Mouse (Mus musculus) spleen, adult 2 months (tissue): Measurements from ENCODE around the gene Ctsl. TPM values are rescaled to one million over a fixed set of nuclear protein-coding genes. Genes with fewer than 3 reads are reported as not detected.
A peak's percentile ranks its signal among the peaks of the same experiment; 100 is the strongest.

Experiments
- DNase-seq, 2 experiments: peaks; one replicate each; pipeline versions ENCODE4 v3.0.0 to v3.0.0-alpha.2; 2012 to 2021; ENCODE audit warnings: low spot score in 2 of 2, low read depth in 1 of 2
- H3K27ac ChIP-seq: fragments of 200-500 bp; 2 replicates; pipeline ENCODE4 v1.5.1; 2012; ENCODE audit warnings: low read length, inconsistent platforms; ENCODE audit not compliant: insufficient read depth
- H3K27me3 ChIP-seq: fragments of 200-500 bp; 2 replicates; pipeline ENCODE4 v1.6.1; 2012; ENCODE audit warnings: mild to moderate bottlenecking, moderate library complexity, low read length, inconsistent platforms; ENCODE audit not compliant: control insufficient read depth, insufficient read depth
- H3K36me3 ChIP-seq: fragments of 200-500 bp; 2 replicates; pipeline ENCODE4 v1.6.1; 2012; ENCODE audit warnings: mild to moderate bottlenecking, low read length, inconsistent platforms; ENCODE audit not compliant: control insufficient read depth, insufficient read depth
- H3K4me1 ChIP-seq: fragments of 200-500 bp; 2 replicates; pipeline ENCODE4 v1.6.1; 2011; ENCODE audit warnings: inconsistent platforms; ENCODE audit not compliant: control insufficient read depth, insufficient read depth, insufficient read length
- H3K4me3 ChIP-seq: fragments of 200-500 bp; 2 replicates; pipeline ENCODE4 v1.5.1; 2011; ENCODE audit warnings: mild to moderate bottlenecking, inconsistent platforms; ENCODE audit not compliant: insufficient read depth, insufficient read length; ENCODE audit errors: extremely low read depth
- CTCF ChIP-seq: fragments of 200-500 bp; IDR thresholded peaks from 2 replicates; pipeline ENCODE4 v1.5.1; 2011; ENCODE audit warnings: mild to moderate bottlenecking, inconsistent platforms; ENCODE audit not compliant: insufficient read depth, insufficient read length, insufficient replicate concordance; ENCODE audit errors: extremely low read depth
- POLR2A ChIP-seq: fragments of 200-500 bp; IDR thresholded peaks from 2 replicates; pipeline ENCODE4 v1.6.1; 2011; ENCODE audit warnings: low read depth, low read length, inconsistent platforms
- WGBS: fragments of 180-500 bp; shearing (Covaris S2); methylation state at CpG from one replicate; pipeline ENCODE4 v1.1.7; 2018; 5-methylcytosine and 5-hydroxymethylcytosine counted together
- polyA plus RNA-seq: library from polyadenylated mRNA; depleted of rRNA; stranded (reverse); fragments of >200 nt; gene quantifications from 2 replicates; pipeline ENCODE4 v1.2.3, GENCODE M21; 2012

The Ctsl gene
- polyA plus RNA-seq, 1 experiment, result 23.1 TPM

DNA sequence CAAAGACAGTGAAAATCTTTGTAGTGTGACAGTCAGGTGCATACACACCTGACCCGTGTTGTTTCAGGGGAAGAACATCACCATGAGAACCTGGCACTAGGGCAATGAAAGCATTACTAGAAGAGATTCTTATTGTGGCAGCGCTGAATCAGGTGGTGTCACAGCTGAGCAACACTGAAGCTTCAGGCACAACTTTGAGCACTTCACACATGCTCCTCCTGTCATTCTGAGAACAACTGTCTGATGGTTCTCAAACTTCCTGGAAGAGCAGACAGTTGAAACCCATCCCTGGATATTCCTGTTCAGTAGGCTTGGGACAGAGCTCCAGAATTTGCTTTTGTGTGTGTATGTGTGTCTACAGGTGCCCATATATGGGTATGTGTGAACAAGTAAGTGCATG, 5.8 kb upstream of the Ctsl start:
- Histone ChIP-seq H3K4me1 (no peaks in the 10 kb centered on the region), H3K4me3 (no peak overlapping the region), H3K27me3 (no peaks in the 10 kb centered on the region), H3K36me3 (no peaks in the 10 kb centered on the region), H3K27ac (no peak overlapping the region)
- no peak for TF ChIP-seq POLR2A
- WGBS, result 74% methylated on average over 2 of the region's 2 CpGs
- no peak for DNase-seq

DNA sequence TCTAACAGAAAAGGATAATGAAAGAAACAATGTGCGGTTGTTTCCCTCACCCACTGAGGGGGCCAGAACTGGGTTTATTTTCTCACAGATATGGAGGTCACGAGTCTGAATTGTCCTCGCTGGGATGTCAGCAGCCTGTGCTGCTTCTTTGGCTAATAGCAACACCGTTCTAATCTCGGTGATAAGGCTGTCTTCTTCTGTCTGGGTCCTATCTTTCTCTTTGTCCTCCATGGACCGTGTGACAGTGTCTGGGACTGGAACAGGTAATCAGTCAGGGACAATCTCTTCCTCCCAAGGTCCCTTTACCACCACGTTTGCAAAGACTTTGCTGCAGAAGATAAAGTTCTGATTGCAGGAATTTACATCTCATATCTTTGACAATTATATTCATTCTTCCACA, 4.5 kb upstream of the Ctsl start:
- Histone ChIP-seq H3K4me1 (no peaks in the 10 kb centered on the region), H3K36me3 (no peaks in the 10 kb centered on the region), H3K4me3 (no peak overlapping the region), H3K27me3 (no peaks in the 10 kb centered on the region), H3K27ac (no peak overlapping the region)
- WGBS, result 67% methylated on average over 7 of the region's 7 CpGs
- DNase-seq, result no peak
- TF ChIP-seq CTCF, result no peak
- TF ChIP-seq POLR2A, result no peak

DNA sequence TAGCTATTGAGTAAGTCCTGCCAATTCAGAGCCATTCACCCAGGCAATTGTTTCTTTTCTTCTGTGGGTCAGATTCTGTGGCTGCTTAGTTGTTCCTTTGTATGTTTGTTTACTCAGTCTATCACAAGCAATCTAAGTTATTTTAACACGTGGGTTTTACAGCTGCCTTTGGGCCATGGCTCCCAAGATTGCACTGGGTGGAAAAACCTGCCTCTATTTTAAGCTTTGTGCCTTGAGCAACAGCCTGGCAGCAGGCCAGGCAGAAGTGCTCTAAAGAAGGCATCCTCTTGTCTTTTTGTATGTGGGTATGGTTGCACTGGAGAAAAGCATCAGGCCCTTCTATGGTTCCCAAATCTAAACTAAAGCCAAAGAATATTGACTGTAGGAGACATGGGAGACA, 3.0 kb upstream of the Ctsl start:
- no peak overlapping the region for H3K27ac ChIP-seq
- no peak overlapping the region for H3K4me3 ChIP-seq
- 2% methylated on average over 1 of the region's 1 CpGs for WGBS
- TF ChIP-seq POLR2A (no peak), CTCF (no peak)
- DNase-seq, result no peak
- H3K4me1 ChIP-seq, result no peaks in the 10 kb centered on the region; the same call in 1 of the 2 replicates
- H3K27me3 ChIP-seq, result no peaks in the 10 kb centered on the region
- no peaks in the 10 kb centered on the region for H3K36me3 ChIP-seq

DNA sequence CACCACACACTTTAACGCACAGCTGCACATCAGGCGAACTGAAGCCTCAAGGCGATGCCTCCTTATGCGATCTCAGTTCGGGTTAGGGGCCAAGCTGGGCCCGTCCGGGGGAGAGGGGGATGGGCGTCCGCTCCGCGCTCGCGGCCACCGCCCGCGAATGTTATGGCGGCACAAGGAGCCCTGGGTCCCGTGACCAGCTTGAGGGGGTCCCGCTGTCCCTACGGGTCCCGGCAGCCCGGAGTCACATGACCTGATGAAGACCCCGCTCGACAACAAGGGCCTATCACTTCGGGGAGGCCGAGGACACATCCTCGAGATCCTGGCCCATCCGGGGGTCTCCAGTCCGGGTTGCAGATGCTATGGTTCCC, 901 bp downstream of the Ctsl start:
- no peak for TF ChIP-seq CTCF
- no peak for TF ChIP-seq POLR2A
- Histone ChIP-seq H3K27ac (no peak overlapping the region), H3K27me3 (no peaks in the 10 kb centered on the region), H3K4me3 (peak overlapping the region; percentile 64), H3K4me1 (no peaks in the 10 kb centered on the region; the same call in 1 of the 2 replicates), H3K36me3 (no peaks in the 10 kb centered on the region)
- DNase-seq, result peak in 1 of 2 experiments; percentile 22
- under 1% methylated on average over 29 of the region's 29 CpGs for WGBS

DNA sequence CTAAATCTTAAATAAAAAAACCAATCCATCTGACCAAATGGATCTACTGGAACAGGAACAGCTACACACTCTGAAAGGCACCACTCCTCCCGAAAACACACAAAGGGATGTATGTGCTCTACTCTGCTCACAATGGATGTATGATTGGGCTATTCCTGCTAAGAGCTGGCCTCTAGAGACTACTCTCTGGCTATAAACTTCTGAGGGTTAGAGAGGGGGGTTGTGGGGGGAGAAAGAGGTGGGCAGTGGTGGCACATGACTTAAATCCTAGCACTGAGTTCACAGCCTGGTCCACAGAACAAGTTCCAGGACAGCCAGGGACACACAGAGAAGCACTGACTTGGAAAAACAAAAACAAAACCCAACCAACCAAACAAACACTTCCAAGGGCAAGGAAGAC, 2.1 kb downstream of the Ctsl start:
- no peak for TF ChIP-seq POLR2A
- TF ChIP-seq CTCF, result no peak
- WGBS, result 85% methylated on average over 1 of the region's 1 CpGs
- Histone ChIP-seq H3K36me3 (no peaks in the 10 kb centered on the region), H3K27ac (no peak overlapping the region), H3K4me1 (no peaks in the 10 kb centered on the region; the same call in 1 of the 2 replicates), H3K27me3 (no peaks in the 10 kb centered on the region), H3K4me3 (no peak overlapping the region)
- DNase-seq, result no peak

- H3K4me1 ChIP-seq, result no peaks in the 10 kb centered on the region; the same call in 1 of the 2 replicates
- no peak for DNase-seq
- TF ChIP-seq CTCF (no peak), POLR2A (no peak)
- 93% methylated on average over 5 of the region's 5 CpGs for WGBS
- H3K27ac ChIP-seq, result no peak overlapping the region
- H3K36me3 ChIP-seq, result no peaks in the 10 kb centered on the region
- H3K27me3 ChIP-seq, result no peaks in the 10 kb centered on the region
- no peak overlapping the region for H3K4me3 ChIP-seq
Observed at GRCm38 (mm10) chr13:64367615-64368014, 3.1 kb downstream of the Ctsl start.

GRCm38 (mm10) chr13:64365326-64365725, 5.4 kb downstream of the Ctsl start:
- Histone ChIP-seq H3K27me3 (no peaks in the 10 kb centered on the region), H3K4me1 (no peaks in the 10 kb centered on the region; the same call in 1 of the 2 replicates), H3K4me3 (no peak overlapping the region), H3K36me3 (no peaks in the 10 kb centered on the region), H3K27ac (no peak overlapping the region)
- no peak for DNase-seq
- TF ChIP-seq CTCF, result no peak
- TF ChIP-seq POLR2A, result no peak

DNA sequence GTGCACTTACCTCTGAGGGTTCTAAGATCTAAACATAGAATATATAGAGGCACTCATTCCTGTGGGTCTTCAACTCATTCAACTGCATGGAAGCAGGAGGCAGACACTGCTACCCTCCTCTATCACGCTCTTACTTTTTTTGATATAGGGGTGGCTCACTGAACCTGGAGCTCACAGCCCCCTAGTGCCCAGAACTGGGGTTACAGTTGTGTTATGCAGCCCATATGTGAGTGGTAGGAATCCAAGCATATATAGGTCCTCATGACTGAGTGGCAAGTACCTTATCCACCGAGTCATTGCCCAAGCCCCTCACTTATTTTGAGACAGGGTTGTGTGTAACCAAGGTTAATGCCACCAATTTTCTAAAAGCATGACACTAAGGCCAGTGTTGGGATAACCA, 6.4 kb downstream of the Ctsl start:
- WGBS, result 71% methylated on average over 2 of the region's 2 CpGs
- peak; percentile 21; the same call in 1 of the 2 replicates for TF ChIP-seq CTCF
- TF ChIP-seq POLR2A, result no peak
- Histone ChIP-seq H3K4me3 (no peak overlapping the region), H3K4me1 (no peaks in the 10 kb centered on the region), H3K27me3 (no peaks in the 10 kb centered on the region), H3K27ac (no peak overlapping the region), H3K36me3 (no peaks in the 10 kb centered on the region)
- peak in 1 of 2 experiments; percentile 16 for DNase-seq
